Mouse (Mus musculus): ENCODE measurements around the gene Med25. TPM values are rescaled to one million over a fixed set of nuclear protein-coding genes. Genes with fewer than 3 reads are reported as not detected.

Gene Med25
- polyA plus RNA-seq, 1 experiment from 2014 or later = 179 TPM

DNA sequence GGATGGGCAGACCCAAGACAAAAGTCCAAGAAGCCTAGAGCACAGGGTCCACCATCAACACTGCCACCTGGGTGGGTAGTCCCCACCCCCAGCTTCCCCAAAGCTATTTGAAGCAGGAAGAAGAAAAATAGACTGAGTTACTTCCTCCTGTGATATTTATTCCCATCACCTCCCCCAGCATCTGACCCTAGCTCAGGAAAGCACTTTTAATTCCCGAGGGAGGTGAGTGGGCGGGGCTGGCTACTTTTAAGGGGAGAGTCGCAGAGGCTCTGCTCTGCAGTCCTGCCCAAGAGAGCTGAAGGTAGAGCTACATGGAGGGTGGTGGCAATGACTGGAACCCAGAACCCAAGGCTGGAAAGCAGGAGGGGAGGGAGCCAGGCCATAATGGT is 56.5 kb downstream of the Med25 start:
- H3K27me3 ChIP-seq (replicated peaks) = peaks cover 13% of the 10 kb centered on the region
- H3K4me1 ChIP-seq = peaks cover 14% of the 10 kb centered on the region
- no peak overlapping the region for H3K4me2 ChIP-seq
- no peak for ATAC-seq (replicated peaks)
- H3K4me3 ChIP-seq = no peak overlapping the region
- peaks cover 18% of the 10 kb centered on the region for H3K36me3 ChIP-seq (replicated peaks)
- no peak overlapping the region for H3K9ac ChIP-seq
- no peak overlapping the region for H3K27ac ChIP-seq
- WGBS = 63% methylated on average over 3 of the region's 3 CpGs
- no peaks in the 10 kb centered on the region for H3K9me3 ChIP-seq

DNA sequence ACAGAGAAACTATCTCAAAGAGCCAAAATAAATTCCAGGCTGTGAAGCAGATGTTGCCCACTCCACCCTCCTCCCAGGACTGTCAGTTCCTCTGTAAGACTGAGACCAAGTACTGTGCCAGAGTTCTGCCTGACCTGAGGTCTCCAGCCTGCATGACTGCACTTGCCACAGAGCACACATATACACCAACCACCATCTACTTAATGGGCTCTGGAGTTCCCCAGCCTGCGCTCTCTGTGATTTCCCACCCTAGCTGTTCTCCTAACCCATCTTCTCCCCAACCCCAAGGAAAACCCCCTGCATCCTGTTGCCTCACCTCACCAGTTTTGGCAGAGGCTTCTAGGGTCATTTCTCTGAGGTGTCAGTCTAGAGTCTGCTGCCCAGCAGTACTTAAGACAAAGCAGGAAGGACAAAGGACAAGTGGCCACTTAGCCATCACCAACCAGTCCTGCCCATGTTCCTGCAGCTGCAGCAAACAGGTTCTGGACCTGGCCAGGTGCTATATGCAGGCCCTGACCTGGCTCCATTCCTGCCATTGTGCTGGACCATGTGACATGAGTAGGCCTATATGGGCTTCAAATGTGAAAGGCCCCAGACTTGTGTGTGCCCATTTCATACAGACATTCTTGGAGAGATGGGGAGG is 57.0 kb downstream of the Med25 start:
- Histone ChIP-seq H3K27ac (no peak overlapping the region), H3K36me3 (replicated peaks) (peaks cover 19% of the 10 kb centered on the region), H3K4me2 (no peak overlapping the region), H3K9me3 (no peaks in the 10 kb centered on the region), H3K4me3 (no peak overlapping the region), H3K27me3 (replicated peaks) (peaks cover 8% of the 10 kb centered on the region), H3K9ac (no peak overlapping the region), H3K4me1 (peaks cover 14% of the 10 kb centered on the region)
- no peak for ATAC-seq (replicated peaks)
- 100% methylated on average over 1 of the region's 1 CpGs for WGBS

DNA sequence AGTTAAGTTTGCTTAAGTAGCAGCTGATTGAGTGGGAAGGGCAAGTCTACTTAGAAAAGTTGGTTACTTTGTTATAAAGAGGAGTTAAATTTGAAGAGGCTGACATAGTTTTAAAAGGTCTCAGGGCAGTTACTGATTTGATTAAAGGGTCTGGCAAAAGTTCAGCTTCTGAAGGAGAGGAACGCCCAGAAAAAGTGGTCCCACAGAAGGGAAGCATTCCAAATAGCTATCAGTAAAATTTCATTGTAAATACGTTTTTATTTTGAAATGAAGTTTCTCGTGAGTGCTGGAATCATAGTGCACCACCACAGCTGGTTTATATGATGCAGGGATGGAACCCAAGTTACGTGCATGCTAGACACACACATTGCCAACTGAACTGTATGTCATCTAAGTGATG is 59.7 kb downstream of the Med25 start:
- 81% methylated on average over 4 of the region's 4 CpGs for WGBS
- Histone ChIP-seq H3K27me3 (replicated peaks) (no peaks in the 10 kb centered on the region), H3K9ac (no peak overlapping the region), H3K36me3 (replicated peaks) (peaks cover 32% of the 10 kb centered on the region), H3K27ac (no peak overlapping the region), H3K4me2 (no peak overlapping the region), H3K4me1 (no peaks in the 10 kb centered on the region), H3K4me3 (no peak overlapping the region), H3K9me3 (no peaks in the 10 kb centered on the region)
- no peak for ATAC-seq (replicated peaks)

DNA sequence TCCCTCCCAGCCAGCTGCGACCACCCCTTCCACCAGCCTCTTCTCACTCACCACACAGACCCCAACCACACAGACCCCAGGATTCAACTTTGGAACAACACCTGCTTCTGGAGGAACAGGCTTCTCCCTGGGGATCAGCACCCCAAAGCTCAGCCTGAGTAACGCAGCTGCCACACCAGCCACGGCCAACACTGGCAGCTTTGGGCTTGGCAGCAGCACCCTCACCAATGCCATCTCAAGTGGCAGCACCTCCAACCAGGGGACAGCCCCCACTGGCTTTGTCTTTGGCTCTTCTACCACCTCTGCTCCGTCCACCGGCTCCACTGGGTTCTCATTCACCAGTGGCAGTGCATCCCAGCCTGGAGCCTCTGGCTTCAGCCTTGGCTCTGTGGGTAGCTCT is 63.8 kb downstream of the Med25 start:
- Histone ChIP-seq H3K4me1 (no peaks in the 10 kb centered on the region), H3K36me3 (replicated peaks) (peaks cover 32% of the 10 kb centered on the region), H3K27me3 (replicated peaks) (no peaks in the 10 kb centered on the region), H3K4me3 (no peak overlapping the region), H3K27ac (no peak overlapping the region), H3K4me2 (no peak overlapping the region), H3K9ac (no peak overlapping the region), H3K9me3 (no peaks in the 10 kb centered on the region)
- WGBS = 86% methylated on average over 5 of the region's 5 CpGs
- ATAC-seq (replicated peaks) = no peak

DNA sequence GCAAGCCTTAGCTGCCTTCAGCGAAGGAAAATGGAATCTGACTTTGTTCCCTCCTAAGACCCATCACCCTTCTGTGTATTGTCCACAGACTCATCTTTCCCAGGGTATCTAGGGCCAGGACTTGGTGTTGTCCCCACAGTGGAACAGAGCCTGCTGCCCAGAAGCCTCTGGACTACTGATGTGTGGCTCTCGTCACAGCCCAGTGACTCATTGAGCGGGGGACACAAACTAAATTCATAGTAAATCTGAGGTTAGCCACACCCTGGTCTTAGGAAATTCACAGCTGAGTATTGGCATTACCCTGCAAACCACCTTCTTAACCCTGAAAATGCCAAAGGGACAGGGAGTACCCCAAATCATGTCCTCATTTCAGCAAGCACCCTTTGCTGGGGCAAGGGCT is 65.7 kb downstream of the Med25 start:
- peaks cover 28% of the 10 kb centered on the region for H3K36me3 ChIP-seq (replicated peaks)
- H3K27me3 ChIP-seq (replicated peaks) = no peaks in the 10 kb centered on the region
- no peak overlapping the region for H3K9ac ChIP-seq
- H3K9me3 ChIP-seq = no peaks in the 10 kb centered on the region
- no peak overlapping the region for H3K4me2 ChIP-seq
- no peak overlapping the region for H3K27ac ChIP-seq
- H3K4me3 ChIP-seq = no peak overlapping the region
- 88% methylated on average over 3 of the region's 3 CpGs for WGBS
- peaks cover 9% of the 10 kb centered on the region; the same call in 1 of the 2 replicates for H3K4me1 ChIP-seq
- no peak for ATAC-seq (replicated peaks)

MicroRNAs within 50 kb of the gene (microRNA counts, 519-probe panel; counts per million panel counts)
- not detected for microRNA mmu-miR-707

Small RNA genes within 50 kb of the gene (microRNA-seq; reads per million reads assigned to microRNA genes)
- gene Mir707 = not detected

Other genes starting within 250 kb of the Med25 start
- gene Myh14, start 221.9 kb downstream of the Med25 start, polyA plus RNA-seq (2015; fragmentation: Nextera tagmentation; extraction: Ambion mirVana) = 2.3 and 2.9 TPM in 2 replicates
- gene Izumo2, start 184.0 kb downstream of the Med25 start, polyA plus RNA-seq (2015; fragmentation: Nextera tagmentation; extraction: Ambion mirVana) = not detected in 2 replicates
- 28.4 and 29.7 TPM in 2 replicates for gene Vrk3, start 144.3 kb downstream of the Med25 start, polyA plus RNA-seq (2015; fragmentation: Nextera tagmentation; extraction: Ambion mirVana)
- gene Zfp473, start 141.7 kb downstream of the Med25 start, polyA plus RNA-seq (2015; fragmentation: Nextera tagmentation; extraction: Ambion mirVana) = 1.4 and 1.5 TPM in 2 replicates
- 49.9 and 52.7 TPM in 2 replicates for gene Nup62, start 76.6 kb downstream of the Med25 start, polyA plus RNA-seq (2015; fragmentation: Nextera tagmentation; extraction: Ambion mirVana)
- 1.6 and 2.2 TPM in 2 replicates for gene Il4i1, start 76.3 kb downstream of the Med25 start, polyA plus RNA-seq (2015; fragmentation: Nextera tagmentation; extraction: Ambion mirVana)
- gene Atf5, start 76.1 kb downstream of the Med25 start, polyA plus RNA-seq (2015; fragmentation: Nextera tagmentation; extraction: Ambion mirVana) = 2.8 and 3.9 TPM in 2 replicates
- gene Akt1s1, start 43.7 kb downstream of the Med25 start, polyA plus RNA-seq (2015; fragmentation: Nextera tagmentation; extraction: Ambion mirVana) = 89.7 and 91.1 TPM in 2 replicates
- gene Tbc1d17, start 43.6 kb downstream of the Med25 start, polyA plus RNA-seq (2015; fragmentation: Nextera tagmentation; extraction: Ambion mirVana) = 121 and 122 TPM in 2 replicates
- gene Pnkp, start 35.6 kb downstream of the Med25 start, polyA plus RNA-seq (2015; fragmentation: Nextera tagmentation; extraction: Ambion mirVana) = 30.5 and 32.8 TPM in 2 replicates
- gene Ptov1, start 22.9 kb downstream of the Med25 start, polyA plus RNA-seq (2015; fragmentation: Nextera tagmentation; extraction: Ambion mirVana) = 517 and 553 TPM in 2 replicates
- gene Fuz, start 3.4 kb upstream of the Med25 start, polyA plus RNA-seq (2015; fragmentation: Nextera tagmentation; extraction: Ambion mirVana) = 20.3 and 22.9 TPM in 2 replicates
- gene Ap2a1, start 36.8 kb upstream of the Med25 start, polyA plus RNA-seq (2015; fragmentation: Nextera tagmentation; extraction: Ambion mirVana) = 122 and 140 TPM in 2 replicates
- 0.11 and 0.21 TPM in 2 replicates for gene Tsks, start 50.5 kb upstream of the Med25 start, polyA plus RNA-seq (2015; fragmentation: Nextera tagmentation; extraction: Ambion mirVana)
- 56.5 and 58.2 TPM in 2 replicates for gene Cpt1c, start 82.1 kb upstream of the Med25 start, polyA plus RNA-seq (2015; fragmentation: Nextera tagmentation; extraction: Ambion mirVana)
- gene Prmt1, start 93.9 kb upstream of the Med25 start, polyA plus RNA-seq (2015; fragmentation: Nextera tagmentation; extraction: Ambion mirVana) = 697 and 717 TPM in 2 replicates
- gene Irf3, start 104.9 kb upstream of the Med25 start, polyA plus RNA-seq (2015; fragmentation: Nextera tagmentation; extraction: Ambion mirVana) = 61.9 and 66.8 TPM in 2 replicates
- 10.0 and 12.3 TPM in 2 replicates for gene Bcl2l12, start 106.0 kb upstream of the Med25 start, polyA plus RNA-seq (2015; fragmentation: Nextera tagmentation; extraction: Ambion mirVana)
- gene Scaf1, start 123.7 kb upstream of the Med25 start, polyA plus RNA-seq (2015; fragmentation: Nextera tagmentation; extraction: Ambion mirVana) = 54.5 and 56.7 TPM in 2 replicates
- gene Rras, start 125.2 kb upstream of the Med25 start, polyA plus RNA-seq (2015; fragmentation: Nextera tagmentation; extraction: Ambion mirVana) = 12.5 and 15.2 TPM in 2 replicates
- gene Prr12, start 160.2 kb upstream of the Med25 start, polyA plus RNA-seq (2015; fragmentation: Nextera tagmentation; extraction: Ambion mirVana) = 16.2 and 18.1 TPM in 2 replicates
- gene Nosip, start 169.7 kb upstream of the Med25 start, polyA plus RNA-seq (2015; fragmentation: Nextera tagmentation; extraction: Ambion mirVana) = 67.2 and 72.1 TPM in 2 replicates
- 15.7 and 15.9 TPM in 2 replicates for gene Prrg2, start 170.0 kb upstream of the Med25 start, polyA plus RNA-seq (2015; fragmentation: Nextera tagmentation; extraction: Ambion mirVana)
- gene Rcn3, start 199.5 kb upstream of the Med25 start, polyA plus RNA-seq (2015; fragmentation: Nextera tagmentation; extraction: Ambion mirVana) = 55.4 and 62.2 TPM in 2 replicates
- 32.0 and 36.8 TPM in 2 replicates for gene Fcgrt, start 211.1 kb upstream of the Med25 start, polyA plus RNA-seq (2015; fragmentation: Nextera tagmentation; extraction: Ambion mirVana)
- 742 and 762 TPM in 2 replicates for gene Rps11, start 231.7 kb upstream of the Med25 start, polyA plus RNA-seq (2015; fragmentation: Nextera tagmentation; extraction: Ambion mirVana)
- 582 and 606 TPM in 2 replicates for gene Rpl13a, start 236.0 kb upstream of the Med25 start, polyA plus RNA-seq (2015; fragmentation: Nextera tagmentation; extraction: Ambion mirVana)
- gene Gm45713, start 243.5 kb upstream of the Med25 start, polyA plus RNA-seq (2015; fragmentation: Nextera tagmentation; extraction: Ambion mirVana) = not detected in 2 replicates
- 2.1 and 2.3 TPM in 2 replicates for gene Flt3l, start 243.7 kb upstream of the Med25 start, polyA plus RNA-seq (2015; fragmentation: Nextera tagmentation; extraction: Ambion mirVana)